Mouse (Mus musculus): Measurements from ENCODE around the gene Smim7. TPM values are rescaled to one million over a fixed set of nuclear protein-coding genes. Genes with fewer than 3 reads are reported as not detected.
A peak's percentile ranks its signal among the peaks of the same experiment; 100 is the strongest.

Gene Smim7
- polyA plus RNA-seq, 1 experiment from 2014 or later = 96.8 TPM

GRCm38 (mm10) chr8:72572507-72572906 is 1.6 kb upstream of the Smim7 start:
- DNase-seq (ENCODE audit: low spot score) = peak; percentile 16
- Histone ChIP-seq H3K27me3 (replicated peaks; ENCODE audit: insufficient read depth, low read length) (no peaks in the 10 kb centered on the region), H3K4me1 (ENCODE audit: insufficient read depth, low read depth, low read length) (peaks cover 18% of the 10 kb centered on the region), H3K9me3 (ENCODE audit: low read length) (no peaks in the 10 kb centered on the region), H3K4me3 (ENCODE audit: low read depth, low read length) (peak overlapping the region; percentile 50), H3K9ac (replicated peaks; ENCODE audit: low read depth) (peak overlapping the region; percentile 58), H3K36me3 (ENCODE audit: insufficient read depth, low read length) (peaks cover 8% of the 10 kb centered on the region; the same call in 1 of the 2 replicates), H3K4me2 (replicated peaks; ENCODE audit: low read depth, low read length) (peak overlapping the region; percentile 87), H3K27ac (ENCODE audit: low read length) (peak overlapping the region; percentile 95; the same call in 1 of the 2 replicates)
- no peak for ATAC-seq
- no peak for TF ChIP-seq CTCF (IDR thresholded peaks at IDR 0.05)
- no peak for TF ChIP-seq EP300 (IDR thresholded peaks at IDR 0.05)
- 7% methylated on average over 10 of the region's 10 CpGs for WGBS

GRCm38 (mm10) chr8:72571611-72572473 is 954 bp upstream of the Smim7 start, which contains the start of gene Tmem38a:
Gene Tmem38a (plus strand): TSS chr8:72572055.
- peak within 1 kb of the TSS; percentile 87 for H3K4me2 ChIP-seq (replicated peaks; ENCODE audit: low read depth, low read length)
- DNase-seq (ENCODE audit: low spot score) (peak; percentile 89), ATAC-seq (peak; percentile 36)
- H3K4me3 ChIP-seq (ENCODE audit: low read depth, low read length) = peak within 1 kb of the TSS; percentile 50
- H3K9ac ChIP-seq (replicated peaks; ENCODE audit: low read depth) = peak within 1 kb of the TSS; percentile 58
- H3K4me1 ChIP-seq (ENCODE audit: insufficient read depth, low read depth, low read length) = peaks cover 18% of the 10 kb centered on the region
- H3K36me3 ChIP-seq (ENCODE audit: insufficient read depth, low read length) = peaks cover 13% of the 10 kb centered on the region; the same call in 1 of the 2 replicates
- TF ChIP-seq CTCF (IDR thresholded peaks at IDR 0.05) (no peak), EP300 (IDR thresholded peaks at IDR 0.05) (no peak)
- H3K27me3 ChIP-seq (replicated peaks; ENCODE audit: insufficient read depth, low read length) = no peaks in the 10 kb centered on the region
- WGBS = under 1% methylated on average over 40 of the region's 45 CpGs
- no peaks in the 10 kb centered on the region for H3K9me3 ChIP-seq (ENCODE audit: low read length)
- peak within 1 kb of the TSS; percentile 95 for H3K27ac ChIP-seq (ENCODE audit: low read length)

- Histone ChIP-seq H3K36me3 (ENCODE audit: insufficient read depth, low read length) (peaks cover 27% of the 10 kb centered on the region), H3K4me1 (ENCODE audit: insufficient read depth, low read depth, low read length) (peaks cover 10% of the 10 kb centered on the region), H3K4me3 (ENCODE audit: low read depth, low read length) (no peak overlapping the region), H3K4me2 (replicated peaks; ENCODE audit: low read depth, low read length) (no peak overlapping the region), H3K9me3 (ENCODE audit: low read length) (no peaks in the 10 kb centered on the region), H3K27ac (ENCODE audit: low read length) (no peak overlapping the region), H3K9ac (replicated peaks; ENCODE audit: low read depth) (no peak overlapping the region), H3K27me3 (replicated peaks; ENCODE audit: insufficient read depth, low read length) (no peaks in the 10 kb centered on the region)
- DNase-seq (ENCODE audit: low spot score) (no peak), ATAC-seq (no peak)
- TF ChIP-seq EP300 (IDR thresholded peaks at IDR 0.05) (no peak), CTCF (IDR thresholded peaks at IDR 0.05) (no peak)
- WGBS = 96% methylated on average over 2 of the region's 2 CpGs
Observed at GRCm38 (mm10) chr8:72565970-72566369, 4.9 kb downstream of the Smim7 start.

- H3K9ac ChIP-seq (replicated peaks; ENCODE audit: low read depth) = no peak overlapping the region
- no peak overlapping the region for H3K4me3 ChIP-seq (ENCODE audit: low read depth, low read length)
- ATAC-seq (no peak), DNase-seq (ENCODE audit: low spot score) (no peak)
- H3K4me1 ChIP-seq (ENCODE audit: insufficient read depth, low read depth, low read length) = no peaks in the 10 kb centered on the region
- H3K4me2 ChIP-seq (replicated peaks; ENCODE audit: low read depth, low read length) = no peak overlapping the region
- H3K27me3 ChIP-seq (replicated peaks; ENCODE audit: insufficient read depth, low read length) = no peaks in the 10 kb centered on the region
- 88% methylated on average over 1 of the region's 1 CpGs for WGBS
- H3K36me3 ChIP-seq (ENCODE audit: insufficient read depth, low read length) = peaks cover 13% of the 10 kb centered on the region; the same call in 1 of the 2 replicates
- TF ChIP-seq CTCF (IDR thresholded peaks at IDR 0.05) = no peak
- no peak for TF ChIP-seq EP300 (IDR thresholded peaks at IDR 0.05)
- H3K9me3 ChIP-seq (ENCODE audit: low read length) = no peaks in the 10 kb centered on the region
- no peak overlapping the region for H3K27ac ChIP-seq (ENCODE audit: low read length)
Observed at GRCm38 (mm10) chr8:72561111-72561689, 9.7 kb downstream of the Smim7 start.

- H3K36me3 ChIP-seq (ENCODE audit: insufficient read depth, low read length) = no peaks in the 10 kb centered on the region
- no peak for ATAC-seq
Observed at GRCm38 (mm10) chr8:72555770-72556169, 15.1 kb downstream of the Smim7 start.

GRCm38 (mm10) chr8:72549314-72549892 is 21.5 kb downstream of the Smim7 start:
- DNase-seq (ENCODE audit: low spot score) (peak; percentile 81), ATAC-seq (no peak)
- Histone ChIP-seq H3K27ac (ENCODE audit: low read length) (peak overlapping the region; percentile 88), H3K9me3 (ENCODE audit: low read length) (no peaks in the 10 kb centered on the region), H3K9ac (replicated peaks; ENCODE audit: low read depth) (no peak overlapping the region), H3K4me3 (ENCODE audit: low read depth, low read length) (peak overlapping the region; percentile 87), H3K4me1 (ENCODE audit: insufficient read depth, low read depth, low read length) (peaks cover 12% of the 10 kb centered on the region), H3K36me3 (ENCODE audit: insufficient read depth, low read length) (no peaks in the 10 kb centered on the region), H3K4me2 (replicated peaks; ENCODE audit: low read depth, low read length) (peak overlapping the region; percentile 96), H3K27me3 (replicated peaks; ENCODE audit: insufficient read depth, low read length) (no peaks in the 10 kb centered on the region)
- 7% methylated on average over 5 of the region's 5 CpGs for WGBS
- peak; percentile 62 for TF ChIP-seq EP300 (IDR thresholded peaks at IDR 0.05)
- no peak for TF ChIP-seq CTCF (IDR thresholded peaks at IDR 0.05)

More at GRCm38 (mm10) chr8:72555770-72556169, 15.1 kb downstream of the Smim7 start:
- 48% methylated on average over 4 of the region's 4 CpGs for WGBS
- TF ChIP-seq CTCF (IDR thresholded peaks at IDR 0.05) = no peak
- TF ChIP-seq EP300 (IDR thresholded peaks at IDR 0.05) = no peak
- no peak overlapping the region for H3K27ac ChIP-seq (ENCODE audit: low read length)
- H3K9ac ChIP-seq (replicated peaks; ENCODE audit: low read depth) = no peak overlapping the region
- no peaks in the 10 kb centered on the region for H3K4me1 ChIP-seq (ENCODE audit: insufficient read depth, low read depth, low read length)
- no peak overlapping the region for H3K4me3 ChIP-seq (ENCODE audit: low read depth, low read length)
- H3K27me3 ChIP-seq (replicated peaks; ENCODE audit: insufficient read depth, low read length) = no peaks in the 10 kb centered on the region
- H3K4me2 ChIP-seq (replicated peaks; ENCODE audit: low read depth, low read length) = no peak overlapping the region
- H3K9me3 ChIP-seq (ENCODE audit: low read length) = no peaks in the 10 kb centered on the region
- no peak for DNase-seq (ENCODE audit: low spot score)

Data from lung, postnatal 0 days (tissue).